Mouse (Mus musculus) cerebral cortex, adult 2 months (tissue): ENCODE results near the gene Ffar3.

Experiments
- WGBS: fragments of 180-500 bp; shearing (Covaris S2); methylation state at CpG from one replicate; pipeline ENCODE4 v1.1.7; 2018; 5-methylcytosine and 5-hydroxymethylcytosine counted together

The Ffar3 gene

GRCm38 (mm10) chr7:30841379-30841778, 14.6 kb downstream of the Ffar3 start:
- WGBS: 82% methylated on average over 4 of the region's 4 CpGs

- 73% methylated on average over 3 of the region's 3 CpGs for WGBS
These were observed 15.7 kb downstream of the Ffar3 start for GRCm38 (mm10) chr7:30840306-30840705.

- whole genome bisulfite sequencing: 46% methylated on average over 11 of the region's 11 CpGs
These were observed 23.3 kb downstream of the Ffar3 start for GRCm38 (mm10) chr7:30832684-30833083.

GRCm38 (mm10) chr7:30832261-30832660, 23.7 kb downstream of the Ffar3 start:
- 79% methylated on average over 17 of the region's 17 CpGs for WGBS

GRCm38 (mm10) chr7:30829428-30829827, 26.6 kb downstream of the Ffar3 start:
- WGBS: 81% methylated on average over 3 of the region's 3 CpGs

GRCm38 (mm10) chr7:30826660-30827059, 29.3 kb downstream of the Ffar3 start:
- 91% methylated on average over 10 of the region's 10 CpGs for WGBS

- WGBS: 95% methylated on average over 3 of the region's 3 CpGs
These were observed 31.7 kb downstream of the Ffar3 start for GRCm38 (mm10) chr7:30824306-30824705.

GRCm38 (mm10) chr7:30823675-30824074, 32.3 kb downstream of the Ffar3 start, which contains the start of gene Ffar2:
Gene Ffar2 (minus strand): TSS chr7:30823775.
- whole genome bisulfite sequencing: 91% methylated on average over 18 of the region's 18 CpGs

GRCm38 (mm10) chr7:30821532-30821931, 34.4 kb downstream of the Ffar3 start:
- WGBS: 71% methylated on average over 5 of the region's 5 CpGs

- WGBS: 35% methylated on average over 7 of the region's 7 CpGs
These were observed 35.0 kb downstream of the Ffar3 start for GRCm38 (mm10) chr7:30820854-30821445.

GRCm38 (mm10) chr7:30820131-30820530, 35.8 kb downstream of the Ffar3 start:
- WGBS: 80% methylated on average over 6 of the region's 6 CpGs

- 73% methylated on average over 6 of the region's 6 CpGs for WGBS
These were observed 43.6 kb downstream of the Ffar3 start for GRCm38 (mm10) chr7:30812291-30812807.

- WGBS: 53% methylated on average over 9 of the region's 9 CpGs
These were observed 44.2 kb downstream of the Ffar3 start for GRCm38 (mm10) chr7:30811757-30812290.

GRCm38 (mm10) chr7:30810319-30810718, 45.7 kb downstream of the Ffar3 start:
- 66% methylated on average over 6 of the region's 6 CpGs for WGBS

GRCm38 (mm10) chr7:30805924-30806323, 50.1 kb downstream of the Ffar3 start:
- WGBS: 56% methylated on average over 6 of the region's 6 CpGs
